Comparison of ENCODE assay signal across 20 mouse cellular contexts in the genomic region with DNA sequence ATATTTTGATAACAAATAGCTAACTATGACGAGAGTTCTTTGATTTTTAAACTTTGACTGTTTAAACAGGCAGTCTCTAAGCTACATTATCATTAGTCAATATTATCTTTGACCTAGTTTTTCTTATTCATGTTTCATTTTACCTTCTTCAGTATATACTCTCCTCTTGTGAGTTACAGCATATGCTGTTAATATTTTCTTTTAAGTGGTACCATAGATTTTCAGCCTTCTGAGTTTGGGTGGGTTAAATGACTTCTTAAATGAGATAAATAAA. TPM values are rescaled to one million over a fixed set of nuclear protein-coding genes. Genes with fewer than 3 reads are reported as not detected.
DNase-seq lines count a peak whose midpoint lies in the region; ATAC-seq and TF ChIP-seq lines count a peak whose summit lies in the region.
"Had no signal": no experiment of that assay in that cellular context is flagged by ENCODE, and none has a peak within 500 bp of the region (broad histone marks: within the 10 kb centered on the region; RNA-seq: fewer than 3 reads in every experiment).

No protein-coding gene starts in this region.

- no peak for TF ChIP-seq POLR2A in liver, adult 2 months (IDR thresholded peaks at IDR 0.05; ENCODE audit: extremely low read depth, insufficient read depth, low read length)

- DNase-seq in liver, adult 2 months (ENCODE audit: extremely low read depth, low read depth, low spot score): peak; percentile 68
- DNase-seq in liver, embryonic 11.5 days (ENCODE audit: low spot score): no peak
- no peak for DNase-seq in adrenal gland, adult 2 months
- no peak for DNase-seq in adrenal gland, adult 8-10 months
- DNase-seq: adrenal gland, postnatal 10 days; adrenal gland, postnatal 25 days had no signal

- H3K79me2 ChIP-seq in liver, adult 2 months (ENCODE audit: control insufficient read depth, insufficient read depth, low read length): no peaks in the 10 kb centered on the region

- no peaks in the 10 kb centered on the region for H3K27me3 ChIP-seq in liver, adult 2 months (ENCODE audit: control insufficient read depth, insufficient read depth, low read length)
- no peaks in the 10 kb centered on the region for H3K27me3 ChIP-seq in liver, embryonic 11.5 days (replicated peaks; ENCODE audit: control insufficient read depth, insufficient read depth, low read length)
- no peaks in the 10 kb centered on the region for H3K27me3 ChIP-seq in intestine, postnatal 0 days (replicated peaks; ENCODE audit: control insufficient read depth, insufficient read depth, low read length)
- no peaks in the 10 kb centered on the region for H3K27me3 ChIP-seq in stomach, embryonic 16.5 days (ENCODE audit: control insufficient read depth, insufficient read depth, low read length)
- no peaks in the 10 kb centered on the region for H3K27me3 ChIP-seq in midbrain, embryonic 13.5 days
- H3K27me3 ChIP-seq: embryonic facial prominence, embryonic 12.5 days; forebrain, embryonic 13.5 days had no signal

- H3K4me1 ChIP-seq in liver, adult 2 months (ENCODE audit: control insufficient read depth, insufficient read depth, low read length): peaks cover 20% of the 10 kb centered on the region
- no peaks in the 10 kb centered on the region for H3K4me1 ChIP-seq in liver, embryonic 11.5 days (replicated peaks; ENCODE audit: control insufficient read depth, insufficient read depth, low read length)
- H3K4me1 ChIP-seq in intestine, postnatal 0 days (replicated peaks; ENCODE audit: control insufficient read depth, insufficient read depth, low read length): 0 out of 2 replicates have a peak, but pooled peaks cover 4% of the 10 kb centered on the region
- H3K4me1 ChIP-seq in stomach, embryonic 16.5 days (ENCODE audit: control insufficient read depth, insufficient read depth, low read length): no peaks in the 10 kb centered on the region
- no peaks in the 10 kb centered on the region for H3K4me1 ChIP-seq in midbrain, embryonic 13.5 days (replicated peaks)
- H3K4me1 ChIP-seq: embryonic facial prominence, embryonic 10.5 days; embryonic facial prominence, embryonic 12.5 days; forebrain, embryonic 13.5 days had no signal

- H3K9me3 ChIP-seq in liver, embryonic 11.5 days (ENCODE audit: control insufficient read depth, low read length): no peaks in the 10 kb centered on the region
- H3K9me3 ChIP-seq in intestine, postnatal 0 days (ENCODE audit: control insufficient read depth): no peaks in the 10 kb centered on the region
- no peaks in the 10 kb centered on the region for H3K9me3 ChIP-seq in stomach, embryonic 16.5 days (replicated peaks; ENCODE audit: control insufficient read depth, low read length)
- H3K9me3 ChIP-seq in midbrain, embryonic 13.5 days: no peaks in the 10 kb centered on the region
- H3K9me3 ChIP-seq: embryonic facial prominence, embryonic 10.5 days; embryonic facial prominence, embryonic 12.5 days; forebrain, embryonic 13.5 days had no signal

- no peak overlapping the region for H3K27ac ChIP-seq in liver, adult 2 months (replicated peaks; ENCODE audit: insufficient read depth, low read depth, low read length)
- H3K27ac ChIP-seq in liver, embryonic 11.5 days (ENCODE audit: low read depth, low read length): no peak overlapping the region
- H3K27ac ChIP-seq in intestine, postnatal 0 days (ENCODE audit: low read depth, low read length): peak overlapping the region; percentile 36; the same call in 1 of the 2 replicates
- no peak overlapping the region for H3K27ac ChIP-seq in stomach, embryonic 16.5 days (ENCODE audit: low read length)
- no peak overlapping the region for H3K27ac ChIP-seq in midbrain, embryonic 13.5 days
- H3K27ac ChIP-seq: embryonic facial prominence, embryonic 10.5 days; embryonic facial prominence, embryonic 12.5 days; forebrain, embryonic 13.5 days had no signal

- no peak for ATAC-seq in liver, embryonic 11.5 days (replicated peaks; ENCODE audit: low FRiP score)
- no peak; the same call in 1 of the 2 replicates for ATAC-seq in intestine, postnatal 0 days
- ATAC-seq in stomach, embryonic 16.5 days (ENCODE audit: insufficient read depth, low FRiP score): 0 out of 2 replicates have a peak, but pooled peaks have one; percentile 59
- no peak for ATAC-seq in midbrain, embryonic 13.5 days
- ATAC-seq: forebrain, embryonic 13.5 days; forebrain, embryonic 16.5 days had no signal

- 11% methylated on average over 1 of the region's 1 CpGs for WGBS in liver, adult 2 months
- WGBS in liver, embryonic 11.5 days: 53% methylated on average over 1 of the region's 1 CpGs
- WGBS in intestine, postnatal 0 days: 33% methylated on average over 1 of the region's 1 CpGs
- WGBS in stomach, embryonic 16.5 days: 30% methylated on average over 1 of the region's 1 CpGs
- 88% methylated on average over 1 of the region's 1 CpGs for WGBS in midbrain, embryonic 13.5 days

- TF ChIP-seq CTCF in liver, adult 2 months (IDR thresholded peaks at IDR 0.05; ENCODE audit: low read depth, low read length): no peak
- no peak for TF ChIP-seq CTCF in intestine, postnatal 0 days (IDR thresholded peaks at IDR 0.05; ENCODE audit: low read depth)

- H3K36me3 ChIP-seq in liver, adult 2 months (ENCODE audit: control insufficient read depth, insufficient read depth, low read length): no peaks in the 10 kb centered on the region
- H3K36me3 ChIP-seq in liver, embryonic 11.5 days (ENCODE audit: control insufficient read depth, insufficient read depth, low read length): no peaks in the 10 kb centered on the region
- H3K36me3 ChIP-seq in intestine, postnatal 0 days (ENCODE audit: control insufficient read depth, insufficient read depth): no peaks in the 10 kb centered on the region
- H3K36me3 ChIP-seq in stomach, embryonic 16.5 days (ENCODE audit: control insufficient read depth, insufficient read depth, low read length): no peaks in the 10 kb centered on the region
- H3K36me3 ChIP-seq in midbrain, embryonic 13.5 days: no peaks in the 10 kb centered on the region
- H3K36me3 ChIP-seq: embryonic facial prominence, embryonic 10.5 days; embryonic facial prominence, embryonic 12.5 days had no signal

- H3K4me3 ChIP-seq in liver, adult 2 months (ENCODE audit: insufficient read depth, low read depth, low read length): no peak overlapping the region
- no peak overlapping the region for H3K4me3 ChIP-seq in liver, embryonic 11.5 days (ENCODE audit: low read depth, low read length)
- H3K4me3 ChIP-seq in intestine, postnatal 0 days (ENCODE audit: low read depth, low read length): no peak overlapping the region
- no peak overlapping the region for H3K4me3 ChIP-seq in stomach, embryonic 16.5 days (replicated peaks; ENCODE audit: low read length)
- no peak overlapping the region for H3K4me3 ChIP-seq in midbrain, embryonic 13.5 days (replicated peaks)
- H3K4me3 ChIP-seq: embryonic facial prominence, embryonic 10.5 days; embryonic facial prominence, embryonic 12.5 days; forebrain, embryonic 13.5 days had no signal

- no peak overlapping the region for H3K9ac ChIP-seq in liver, adult 2 months (ENCODE audit: low read depth, low read length)
- no peak overlapping the region for H3K9ac ChIP-seq in liver, embryonic 11.5 days (ENCODE audit: low read depth, low read length)
- H3K9ac ChIP-seq in intestine, postnatal 0 days (ENCODE audit: low read depth, low read length): no peak overlapping the region
- H3K9ac ChIP-seq in stomach, embryonic 16.5 days (ENCODE audit: low read length): no peak overlapping the region
- no peak overlapping the region for H3K9ac ChIP-seq in midbrain, embryonic 13.5 days (replicated peaks)
- H3K9ac ChIP-seq: embryonic facial prominence, embryonic 12.5 days; forebrain, embryonic 13.5 days had no signal

- H3K4me2 ChIP-seq in liver, embryonic 11.5 days: no peak overlapping the region
- no peak overlapping the region for H3K4me2 ChIP-seq in intestine, postnatal 0 days (replicated peaks; ENCODE audit: low read depth)
- H3K4me2 ChIP-seq in stomach, embryonic 16.5 days (ENCODE audit: low read depth, low read length): no peak overlapping the region
- H3K4me2 ChIP-seq in midbrain, embryonic 13.5 days (replicated peaks): no peak overlapping the region
- H3K4me2 ChIP-seq: embryonic facial prominence, embryonic 12.5 days; forebrain, embryonic 13.5 days had no signal

RNA-seq across cellular contexts. Expression of a gene that starts 23.9 kb away (rescaled TPM):
- total RNA-seq in liver, adult 2 months (2014; rRNA removed): 27.3 and 45.3 TPM in 2 replicates
- 27.1 and 28.0 TPM in 2 replicates for polyA plus RNA-seq in liver, adult 2 months (2012; rRNA removed)
- polyA plus RNA-seq in liver, embryonic 11.5 days (2014; fragmentation: Nextera tagmentation; extraction: Ambion mirVana): not detected in 2 replicates
- 2.4 and 3.1 TPM in 2 replicates for polyA plus RNA-seq in intestine, postnatal 0 days (2015; fragmentation: Nextera tagmentation; extraction: Ambion mirVana)
- polyA plus RNA-seq in stomach, embryonic 16.5 days (2015; fragmentation: Nextera tagmentation; extraction: Ambion mirVana): 0.42 and 1.3 TPM in 2 replicates
- not detected in 2 replicates for polyA plus RNA-seq in midbrain, embryonic 13.5 days (2015; fragmentation: Nextera tagmentation; extraction: Ambion mirVana)
- total RNA-seq in adrenal gland, adult 2 months (2021): 1 to 10 TPM; 1.0 to 2.3 TPM
- polyA plus RNA-seq in adrenal gland, adult 2 months (2012; rRNA removed): 1.1 and 1.2 TPM in 2 replicates
- total RNA-seq in adrenal gland, adult 8-10 months (2022): 1 to 10 TPM in 3 of 4 experiments, under 1 TPM in 1; 0.35 to 6.5 (median 1.6) TPM
- total RNA-seq: ES-E14, MEL had no signal
- polyA plus RNA-seq: brain, embryonic 14.5 days; C2C12; embryonic facial prominence, embryonic 10.5 days; embryonic facial prominence, embryonic 12.5 days; forebrain, embryonic 11.5 days; forebrain, embryonic 13.5 days; forebrain, embryonic 16.5 days had no signal

RNA-seq across cellular contexts. Expression of a gene that starts 32.2 kb away (rescaled TPM):
- 1,087 and 1,480 TPM in 2 replicates for total RNA-seq in liver, adult 2 months (2014; rRNA removed)
- polyA plus RNA-seq in liver, adult 2 months (2012; rRNA removed): 241 and 265 TPM in 2 replicates
- polyA plus RNA-seq in liver, embryonic 11.5 days (2014; fragmentation: Nextera tagmentation; extraction: Ambion mirVana): 57.7 and 64.2 TPM in 2 replicates
- 190 and 203 TPM in 2 replicates for polyA plus RNA-seq in intestine, postnatal 0 days (2015; fragmentation: Nextera tagmentation; extraction: Ambion mirVana)
- 48.1 and 58.0 TPM in 2 replicates for polyA plus RNA-seq in stomach, embryonic 16.5 days (2015; fragmentation: Nextera tagmentation; extraction: Ambion mirVana)
- polyA plus RNA-seq in midbrain, embryonic 13.5 days (2015; fragmentation: Nextera tagmentation; extraction: Ambion mirVana): not detected in 2 replicates
- total RNA-seq in adrenal gland, adult 2 months (2021): 1 to 10 TPM in 1 of 2 experiments, not detected in 1; 1.6 TPM
- polyA plus RNA-seq in adrenal gland, adult 2 months (2012; rRNA removed): not detected in 2 replicates
- total RNA-seq in adrenal gland, adult 8-10 months (2022): not detected
- total RNA-seq: adrenal gland, postnatal 25 days; ES-E14; MEL had no signal
- polyA plus RNA-seq: brain, embryonic 14.5 days; C2C12; cortical plate, adult 2 months; embryonic facial prominence, embryonic 10.5 days; forebrain, embryonic 11.5 days; forebrain, embryonic 13.5 days; forebrain, embryonic 16.5 days had no signal

RNA-seq across cellular contexts. Expression of a gene that starts 51.2 kb away (rescaled TPM):
- not detected in 2 replicates for total RNA-seq in liver, adult 2 months (2014; rRNA removed)
- not detected in 2 replicates for polyA plus RNA-seq in liver, adult 2 months (2012; rRNA removed)
- not detected in 2 replicates for polyA plus RNA-seq in liver, embryonic 11.5 days (2014; fragmentation: Nextera tagmentation; extraction: Ambion mirVana)
- not detected in 2 replicates for polyA plus RNA-seq in intestine, postnatal 0 days (2015; fragmentation: Nextera tagmentation; extraction: Ambion mirVana)
- 1.4 and 3.0 TPM in 2 replicates for polyA plus RNA-seq in stomach, embryonic 16.5 days (2015; fragmentation: Nextera tagmentation; extraction: Ambion mirVana)
- polyA plus RNA-seq in midbrain, embryonic 13.5 days (2015; fragmentation: Nextera tagmentation; extraction: Ambion mirVana): not detected in 2 replicates
- total RNA-seq in adrenal gland, adult 2 months (2021): not detected
- not detected in 2 replicates for polyA plus RNA-seq in adrenal gland, adult 2 months (2012; rRNA removed)
- not detected for total RNA-seq in adrenal gland, adult 8-10 months (2022)
- total RNA-seq: adrenal gland, postnatal 10 days; adrenal gland, postnatal 25 days; adrenal gland, postnatal 4 days; ES-E14; MEL had no signal
- polyA plus RNA-seq: brain, embryonic 14.5 days; C2C12; cortical plate, adult 2 months; embryonic facial prominence, embryonic 10.5 days; embryonic facial prominence, embryonic 12.5 days; forebrain, embryonic 11.5 days; forebrain, embryonic 13.5 days; forebrain, embryonic 16.5 days had no signal

Comparison
In these comparisons a context has a peak if more than half of its experiments do, and no peak if none do; other contexts are left out.
1. RNA of a gene that starts 32.2 kb away (polyA plus RNA-seq): 241 to 265 TPM in liver, adult 2 months, 190 to 203 TPM in intestine, postnatal 0 days, 48.1 to 58.0 TPM in stomach, embryonic 16.5 days and 57.7 to 64.2 TPM in liver, embryonic 11.5 days; not detected in adrenal gland, adult 2 months and not detected in midbrain, embryonic 13.5 days; every median in the first group is over 10 times any median in the second.